8 mouse cellular contexts compared by ENCODE assay signal in genomic region chr2:23068894-23069744, GRCm38 (mm10). TPM values are rescaled to one million over a fixed set of nuclear protein-coding genes. Genes with fewer than 3 reads are reported as not detected.
DNase-seq lines count a peak whose midpoint lies in the region; ATAC-seq and TF ChIP-seq lines count a peak whose summit lies in the region.

No protein-coding gene starts in this region.

- H3K4me2 ChIP-seq in lung, postnatal 0 days (replicated peaks; ENCODE audit: low read depth, low read length), result peak overlapping the region; percentile 96

- H3K4me3 ChIP-seq in hindbrain, embryonic 10.5 days, result peak overlapping the region; percentile 84
- peak overlapping the region; percentile 69 for H3K4me3 ChIP-seq in lung, postnatal 0 days (ENCODE audit: low read depth, low read length)

- H3K27ac ChIP-seq in hindbrain, embryonic 10.5 days, result peak overlapping the region; percentile 94
- H3K27ac ChIP-seq in lung, postnatal 0 days (ENCODE audit: low read length), result peak overlapping the region; percentile 99

- peak; percentile 56 for TF ChIP-seq CTCF in lung, postnatal 0 days (IDR thresholded peaks at IDR 0.05)

- H3K4me1 ChIP-seq in hindbrain, embryonic 10.5 days (replicated peaks), result peaks cover 9% of the 10 kb centered on the region; the same call in 1 of the 2 replicates
- no peaks in the 10 kb centered on the region for H3K4me1 ChIP-seq in lung, postnatal 0 days (ENCODE audit: insufficient read depth, low read depth, low read length)

- peaks cover 8% of the 10 kb centered on the region; the same call in 1 of the 2 replicates for H3K36me3 ChIP-seq in hindbrain, embryonic 10.5 days
- no peaks in the 10 kb centered on the region for H3K36me3 ChIP-seq in lung, postnatal 0 days (ENCODE audit: insufficient read depth, low read length)

- H3K9me3 ChIP-seq in hindbrain, embryonic 10.5 days, result no peaks in the 10 kb centered on the region
- no peaks in the 10 kb centered on the region for H3K9me3 ChIP-seq in lung, postnatal 0 days (ENCODE audit: low read length)

- peak; percentile 86 for DNase-seq in MEL-GATA-1-ER (ENCODE audit: extremely low read depth, low read depth)
- peak; percentile 92 for DNase-seq in cerebellum, adult 8-10 months
- DNase-seq in hindbrain, embryonic 10.5 days (ENCODE audit: low spot score), result peak; percentile 92
- peak; percentile 95 for DNase-seq in layer of hippocampus, adult 9-11 months
- DNase-seq in lung, postnatal 0 days (ENCODE audit: low spot score), result peak; percentile 95
- peak; percentile 91 for DNase-seq in ovary, postnatal 14 days (ENCODE audit: low spot score)
- peak; percentile 97 for DNase-seq in thymus, postnatal 14 days

- ATAC-seq in frontal cortex, adult (ENCODE audit: low TSS enrichment), result peak; percentile 89
- ATAC-seq in lung, postnatal 0 days, result peak; percentile 88

- under 1% methylated on average over 50 of the region's 50 CpGs for WGBS in hindbrain, embryonic 10.5 days
- under 1% methylated on average over 50 of the region's 50 CpGs for WGBS in lung, postnatal 0 days

- peak overlapping the region; percentile 86 for H3K9ac ChIP-seq in lung, postnatal 0 days (replicated peaks; ENCODE audit: low read depth)

- no peak for TF ChIP-seq EP300 in lung, postnatal 0 days (IDR thresholded peaks at IDR 0.05)

- no peaks in the 10 kb centered on the region for H3K27me3 ChIP-seq in hindbrain, embryonic 10.5 days (ENCODE audit: insufficient read depth, poor library complexity, severe bottlenecking)
- H3K27me3 ChIP-seq in lung, postnatal 0 days (replicated peaks; ENCODE audit: insufficient read depth, low read length), result no peaks in the 10 kb centered on the region

RNA-seq across cellular contexts. Expression of gene Acbd5, which starts 1.2 kb away (rescaled TPM):
- polyA plus RNA-seq in hindbrain, embryonic 10.5 days (2016; fragmentation: Nextera tagmentation; extraction: Ambion mirVana), result 36.5 and 38.8 TPM in 2 replicates
- 34.1 and 38.7 TPM in 2 replicates for polyA plus RNA-seq in lung, postnatal 0 days (2015; fragmentation: Nextera tagmentation; extraction: Ambion mirVana)

RNA-seq across cellular contexts. Expression of gene Abi1, which starts 29.1 kb away (rescaled TPM):
- polyA plus RNA-seq in hindbrain, embryonic 10.5 days (2016; fragmentation: Nextera tagmentation; extraction: Ambion mirVana), result 33.6 and 36.8 TPM in 2 replicates
- polyA plus RNA-seq in lung, postnatal 0 days (2015; fragmentation: Nextera tagmentation; extraction: Ambion mirVana), result 51.5 and 54.0 TPM in 2 replicates

Comparison
In these comparisons a context has a peak if more than half of its experiments do, and no peak if none do; other contexts are left out.
1. Peak in every context shown above with its lines: DNase-seq, ATAC-seq, H3K4me3 ChIP-seq and H3K27ac ChIP-seq.